Mouse (Mus musculus): ENCODE measurements around the gene Bcar1. TPM values are rescaled to one million over a fixed set of nuclear protein-coding genes. Genes with fewer than 3 reads are reported as not detected.

The Bcar1 gene
- 54.5 and 58.1 TPM in 2 replicates for polyA plus RNA-seq (2012; rRNA removed)

GRCm38 (mm10) chr8:111743792-111744696 lies at the start of gene Bcar1:
TSS of gene Bcar1 (minus strand) at chr8:111743809.
- no peak for DNase-seq (ENCODE audit: low read depth)

- DNase-seq (ENCODE audit: low read depth): no peak
These were observed 46.0 kb upstream of the Bcar1 start for GRCm38 (mm10) chr8:111789639-111790038.

DNA sequence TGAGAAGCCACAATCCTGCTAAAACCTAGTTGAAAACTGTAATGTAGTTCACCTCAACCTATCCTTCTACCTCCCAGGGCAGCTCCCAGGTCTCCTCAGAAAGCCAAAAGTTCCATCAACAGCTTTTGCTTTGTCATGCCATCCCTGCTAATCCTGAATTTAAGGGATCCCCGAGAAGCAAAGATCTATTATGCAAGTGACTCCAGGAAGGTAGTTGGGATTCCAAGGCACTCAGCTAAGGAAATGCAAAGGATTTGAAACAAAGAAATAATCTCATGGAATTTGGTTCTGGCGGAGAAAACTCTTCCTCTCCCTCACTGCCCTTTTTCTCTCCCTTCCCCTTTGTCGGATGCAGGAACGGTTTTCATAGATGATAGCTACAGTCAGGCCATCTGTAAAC lies 45.6 kb upstream of the Bcar1 start:
- no peak for DNase-seq (ENCODE audit: low read depth)

DNA sequence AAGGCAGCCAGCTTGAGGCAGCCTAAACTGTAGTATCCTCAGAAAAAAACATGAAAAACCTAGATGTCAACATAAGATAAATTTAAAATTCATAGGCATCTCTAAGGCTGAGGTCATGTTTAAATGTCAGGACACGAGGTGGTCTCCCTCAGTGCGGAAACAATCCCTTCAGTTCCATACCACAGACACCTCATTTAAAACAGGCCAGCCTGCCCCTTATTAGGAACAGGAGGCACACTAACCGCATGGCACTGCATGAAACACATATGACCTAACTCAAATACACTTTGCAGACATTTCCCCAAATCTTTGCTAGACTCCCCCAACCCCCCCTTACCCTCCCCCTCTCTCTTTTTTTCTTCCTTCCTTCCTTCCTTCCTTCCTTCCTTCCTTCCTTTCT lies 44.9 kb upstream of the Bcar1 start:
- DNase-seq (ENCODE audit: low read depth): no peak

DNA sequence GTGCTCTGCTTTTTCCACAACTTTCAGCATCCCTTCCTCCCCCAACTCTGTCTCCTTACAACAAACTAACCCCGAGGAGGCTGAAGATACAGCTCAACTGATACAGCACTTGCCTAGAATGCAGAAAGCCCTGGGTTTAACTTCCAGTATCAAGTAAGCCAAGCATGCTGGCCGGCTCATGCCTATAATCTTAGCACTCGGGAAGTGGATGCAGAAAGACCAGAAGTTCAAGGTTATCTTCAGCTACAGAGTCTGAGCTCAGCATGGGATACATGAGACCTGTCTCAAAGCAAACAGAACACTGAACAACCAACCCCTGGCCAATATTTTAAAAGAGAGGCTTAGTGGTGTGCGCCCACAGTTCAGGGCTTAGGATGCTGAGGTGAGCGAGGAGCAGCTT lies 44.5 kb upstream of the Bcar1 start:
- DNase-seq (ENCODE audit: low read depth): no peak

DNA sequence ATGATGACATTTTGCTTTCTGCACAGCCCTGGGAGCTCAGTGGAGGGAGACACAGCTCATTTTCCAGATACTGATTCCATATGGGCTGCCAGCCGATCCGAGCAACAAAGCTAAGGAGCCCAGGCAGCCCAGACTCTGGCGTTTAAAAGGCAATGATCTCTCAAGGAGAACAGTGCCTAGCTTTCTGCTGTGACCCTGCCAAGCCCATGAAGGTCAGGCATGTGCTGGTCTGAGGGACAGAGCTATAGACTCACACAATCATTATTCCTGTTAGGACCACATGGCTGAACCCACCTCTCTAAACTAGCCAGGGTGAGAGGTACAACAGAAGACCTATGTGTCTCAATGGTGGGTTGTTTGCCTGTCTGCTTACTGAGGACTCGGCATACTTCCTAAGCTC lies 44.1 kb upstream of the Bcar1 start:
- no peak for DNase-seq (ENCODE audit: low read depth)

DNA sequence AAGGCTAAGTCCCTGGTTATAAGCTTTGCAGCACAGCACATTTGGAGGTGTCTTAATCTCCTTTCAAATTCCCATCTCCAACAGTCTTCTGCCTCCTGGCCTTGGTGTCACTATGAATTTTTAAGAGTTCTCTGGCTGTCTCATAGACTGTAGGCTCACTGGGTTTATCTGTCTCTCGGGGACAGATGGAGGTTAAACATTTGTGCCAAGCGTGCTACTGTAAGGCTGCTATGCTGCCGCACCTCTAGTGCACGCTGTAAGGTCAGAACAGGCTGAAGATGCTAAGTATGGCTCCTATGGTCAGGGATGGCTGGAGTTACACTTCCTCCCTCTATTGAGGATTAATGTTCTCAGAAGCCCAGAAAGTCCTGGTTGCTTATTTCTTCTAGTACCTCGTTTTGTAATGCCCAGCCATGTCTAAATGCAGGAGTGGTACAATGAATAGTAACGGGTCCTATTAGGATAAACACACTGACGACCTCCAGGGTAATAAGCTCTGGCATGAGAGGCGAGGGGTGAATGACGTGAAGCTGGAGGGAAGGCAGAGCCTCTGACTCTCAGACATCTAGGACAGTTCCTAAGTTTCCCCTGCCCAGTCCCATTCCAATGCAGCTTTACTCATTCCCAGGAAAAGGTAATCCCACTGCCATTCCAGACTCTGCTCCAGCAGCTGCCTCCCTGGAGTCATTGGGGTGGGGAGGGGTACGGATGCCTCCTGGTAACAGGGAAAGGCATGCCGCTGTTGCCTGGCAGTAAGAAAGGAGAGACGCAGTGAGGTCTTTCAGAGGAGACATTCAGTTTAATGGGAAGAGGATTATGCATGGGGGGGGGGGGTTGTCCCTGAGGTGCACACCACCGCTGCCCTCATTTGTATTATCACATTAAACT lies 43.3 kb upstream of the Bcar1 start:
- DNase-seq (ENCODE audit: low read depth): no peak

DNA sequence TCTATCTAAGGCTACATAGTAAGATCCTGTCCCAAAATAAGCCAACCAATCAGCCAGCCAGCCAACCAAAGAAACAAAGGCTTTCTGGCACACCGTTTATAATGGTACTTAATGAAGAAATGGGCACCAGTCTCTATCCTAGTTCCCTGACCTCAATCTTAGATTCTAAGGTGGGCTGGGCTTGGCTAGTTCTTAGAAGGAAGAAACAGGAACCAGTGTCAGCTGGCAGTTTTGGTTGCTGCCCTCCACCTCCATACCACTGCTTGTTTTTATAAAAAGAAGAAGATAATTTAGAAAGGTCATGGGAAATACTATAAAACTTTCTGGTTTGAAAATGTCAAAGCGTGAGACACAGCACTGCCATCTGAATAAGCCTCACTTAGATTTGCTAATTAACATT lies 42.5 kb upstream of the Bcar1 start:
- DNase-seq (ENCODE audit: low read depth): no peak

DNA sequence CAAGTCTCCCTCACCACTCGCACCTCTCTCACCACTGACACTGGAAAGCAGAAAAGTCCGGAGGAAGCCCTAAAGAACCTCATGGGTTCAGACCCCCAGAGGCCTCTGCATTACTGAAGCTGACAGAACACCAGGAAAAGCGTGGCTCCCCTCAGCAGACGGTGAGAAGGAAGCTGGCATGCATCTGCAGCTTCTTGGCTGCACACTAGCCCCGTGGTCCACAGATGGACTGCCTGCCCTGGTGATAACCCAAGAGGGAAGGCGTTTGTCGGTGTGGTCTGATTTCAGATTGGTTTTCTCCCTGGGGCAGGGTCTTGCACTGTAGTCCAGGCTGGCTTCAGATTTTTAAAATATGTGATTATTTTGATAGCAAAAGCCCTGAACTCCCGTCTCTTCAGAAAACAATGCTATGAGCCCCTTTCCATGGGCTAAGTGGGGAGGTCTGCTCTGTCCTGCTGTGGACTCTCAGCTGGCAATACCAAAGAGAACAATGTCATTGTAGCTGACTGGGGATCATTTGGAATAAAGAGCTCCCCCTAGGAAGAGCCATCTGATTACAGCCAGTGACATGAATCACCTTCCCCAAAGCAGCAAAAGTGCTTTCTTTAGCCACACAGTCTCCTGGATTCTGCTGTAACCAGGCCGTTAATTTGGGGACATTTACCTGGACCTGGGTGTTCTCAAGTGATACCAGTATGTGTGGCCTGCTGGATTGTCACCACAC lies 39.2 kb upstream of the Bcar1 start:
- no peak for DNase-seq (ENCODE audit: low read depth)

GRCm38 (mm10) chr8:111782161-111782560 lies 38.6 kb upstream of the Bcar1 start:
- no peak for DNase-seq (ENCODE audit: low read depth)

- no peak for DNase-seq (ENCODE audit: low read depth)
These were observed 37.3 kb upstream of the Bcar1 start for GRCm38 (mm10) chr8:111780697-111781424.

DNA sequence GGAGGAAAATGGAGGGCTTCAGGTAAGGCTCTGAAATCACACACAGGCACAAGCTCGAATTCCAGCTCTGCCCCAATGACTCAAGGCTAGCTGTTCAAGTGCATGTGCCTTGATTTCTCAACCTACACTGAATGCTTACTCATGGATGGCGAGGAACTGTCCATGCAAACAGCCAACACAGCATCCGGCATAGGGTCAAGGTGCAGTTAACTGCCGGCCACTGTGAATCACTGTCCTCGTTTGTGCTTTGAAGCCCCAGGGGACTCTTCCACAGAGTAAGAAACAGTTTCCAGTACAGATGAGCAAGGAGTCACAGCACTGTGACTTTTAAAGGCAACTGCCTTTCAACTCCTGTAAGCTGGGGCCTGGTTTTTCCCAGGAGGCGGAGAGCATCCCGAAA lies 36.1 kb upstream of the Bcar1 start:
- DNase-seq (ENCODE audit: low read depth): no peak

- no peak for DNase-seq (ENCODE audit: low read depth)
These were observed 35.2 kb upstream of the Bcar1 start for GRCm38 (mm10) chr8:111778801-111779200.

DNA sequence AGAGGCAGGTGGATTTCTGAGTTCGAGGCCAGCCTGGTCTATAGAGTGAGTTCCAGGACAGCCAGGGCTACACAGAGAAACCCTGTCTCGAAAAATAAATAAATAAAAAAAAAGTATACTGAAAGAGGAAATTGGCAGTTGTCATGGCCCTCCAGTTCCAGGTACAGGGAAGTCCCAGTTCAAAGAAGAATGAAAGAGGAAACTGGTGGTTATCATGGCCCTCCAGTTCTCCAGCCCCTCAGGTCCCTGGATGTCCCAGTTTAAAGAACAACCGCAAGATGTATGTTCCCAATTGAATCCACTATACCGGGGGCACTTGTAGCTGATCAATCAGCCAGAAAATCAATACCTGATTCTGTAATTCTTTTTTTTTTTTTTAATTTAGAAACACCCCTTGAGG lies 32.9 kb upstream of the Bcar1 start:
- DNase-seq (ENCODE audit: low read depth): no peak

GRCm38 (mm10) chr8:111775766-111776165 lies 32.2 kb upstream of the Bcar1 start:
- DNase-seq (ENCODE audit: low read depth): no peak

GRCm38 (mm10) chr8:111773476-111773875 lies 29.9 kb upstream of the Bcar1 start:
- no peak for DNase-seq (ENCODE audit: low read depth)

DNA sequence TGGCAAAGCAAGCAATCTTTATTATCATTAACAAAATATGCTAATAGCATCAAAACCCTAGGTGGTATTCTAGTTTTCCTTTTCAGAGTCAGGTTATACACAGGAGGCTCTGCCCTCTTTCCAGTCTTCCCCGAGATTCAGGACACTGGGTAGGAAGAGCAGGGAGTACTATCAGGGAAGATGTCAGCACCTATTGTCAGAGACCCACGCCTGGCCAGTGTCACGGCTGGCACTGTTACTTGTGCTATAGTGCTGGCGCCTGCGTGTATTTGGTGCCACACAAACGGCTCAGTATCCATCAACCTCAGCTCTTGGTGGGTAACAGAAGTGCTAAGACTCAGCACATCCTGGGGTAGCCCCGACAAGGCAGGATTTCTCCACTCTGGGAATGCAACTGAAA lies 29.4 kb upstream of the Bcar1 start:
- no peak for DNase-seq (ENCODE audit: low read depth)

- no peak for DNase-seq (ENCODE audit: low read depth)
These were observed 28.5 kb upstream of the Bcar1 start for GRCm38 (mm10) chr8:111772083-111772482.

DNA sequence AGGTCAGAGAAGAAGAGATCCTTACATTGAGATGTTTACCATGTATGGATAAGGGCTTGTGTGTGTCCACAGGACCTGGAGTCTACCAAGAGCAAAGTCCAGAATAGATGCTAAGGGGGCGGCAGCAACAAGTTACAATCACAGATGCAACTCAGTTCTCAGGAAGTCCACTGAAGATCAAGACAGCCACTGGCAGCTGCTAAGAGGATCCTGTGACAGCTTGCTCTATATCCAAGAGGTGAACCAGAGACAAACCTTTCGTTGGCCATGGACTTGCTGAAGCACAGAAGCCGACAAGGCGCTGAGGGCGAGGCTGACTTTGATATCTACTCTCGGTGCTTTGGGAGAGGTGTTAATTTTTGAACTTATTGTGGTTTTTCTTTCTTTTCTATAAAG lies 28.0 kb upstream of the Bcar1 start:
- no peak for DNase-seq (ENCODE audit: low read depth)

DNA sequence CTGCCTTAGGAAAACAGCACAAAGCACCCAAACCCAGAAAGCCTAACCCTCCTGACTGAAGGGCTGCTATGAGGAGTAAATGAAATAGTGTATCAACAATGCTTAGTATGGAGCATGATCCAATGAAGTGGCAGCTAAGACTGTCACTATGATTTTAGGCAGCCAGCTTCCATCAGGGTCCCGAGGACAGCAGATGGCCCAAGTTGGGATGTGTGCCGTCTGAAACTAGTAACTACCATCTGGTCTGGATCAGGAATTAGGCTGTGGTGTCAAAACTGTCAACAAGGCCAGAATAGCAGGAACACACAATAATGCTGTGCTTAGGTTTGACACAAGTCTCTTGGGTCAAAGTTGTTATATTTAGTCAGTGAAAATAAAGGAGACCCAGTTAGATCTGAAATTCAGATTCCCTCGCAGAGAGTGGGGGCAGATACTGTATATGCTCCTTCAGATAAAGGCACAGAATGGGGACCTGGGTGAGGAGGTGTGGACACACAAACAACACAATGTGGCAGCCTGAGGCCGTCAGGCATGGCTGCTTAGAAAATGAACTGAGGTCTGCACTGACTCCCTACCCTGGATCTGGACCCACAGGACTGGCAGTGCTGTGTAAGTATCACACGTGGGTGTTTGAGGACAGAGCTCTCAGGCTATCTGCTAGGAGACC lies 27.5 kb upstream of the Bcar1 start:
- DNase-seq (ENCODE audit: low read depth): no peak
